Mouse (Mus musculus) kidney, adult 2 months (tissue): ENCODE results near the gene Nrsn2.

ENCODE experiments used
- CTCF ChIP-seq: fragments of 200-500 bp; conservative IDR thresholded peaks from 2 replicates; pipeline ENCODE4 v1.5.1; 2011; ENCODE audit warnings: low read depth, mild to moderate bottlenecking, control low read depth, low read length, moderate library complexity, mixed read lengths; ENCODE audit not compliant: insufficient read depth, insufficient read length
- POLR2A ChIP-seq: fragments of 200-500 bp; IDR thresholded peaks from one replicate; pipeline ENCODE4 v1.6.1; 2011; ENCODE audit warnings: low read depth, low read length, control low read depth

DNA sequence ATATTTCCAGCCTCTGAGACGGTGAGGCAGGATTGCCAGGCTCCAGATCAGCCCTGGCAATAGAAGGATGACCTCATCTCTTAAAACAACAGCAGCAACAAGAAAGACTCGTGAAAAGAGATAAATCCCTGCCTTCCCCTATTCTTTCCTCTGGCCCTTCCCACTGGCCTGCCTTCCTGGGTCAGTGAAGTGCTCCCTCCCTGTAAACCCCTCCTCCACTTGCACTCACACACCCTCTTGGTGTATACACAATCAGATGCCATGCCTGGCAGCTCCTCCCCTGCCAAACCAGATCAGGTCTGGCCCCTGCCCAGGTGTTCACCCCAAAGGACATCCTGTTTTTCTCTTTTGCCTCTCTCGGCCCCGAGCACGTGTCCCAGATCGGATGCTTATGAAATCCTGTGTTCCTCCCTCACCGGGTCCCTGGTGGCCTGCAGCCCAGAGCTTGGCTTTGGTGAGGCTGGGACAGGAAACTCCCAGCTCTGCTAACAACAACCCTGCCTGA is 16.1 kb downstream of the Nrsn2 start:
- TF ChIP-seq CTCF (no peak), POLR2A (no peak)
